Mouse (Mus musculus) spleen, adult 2 months (tissue): ENCODE data around the gene Pus7.

Experiments used
- CTCF ChIP-seq: fragments of 200-500 bp; IDR thresholded peaks from 2 replicates; pipeline ENCODE4 v1.5.1; 2011; ENCODE audit warnings: mild to moderate bottlenecking, inconsistent platforms; ENCODE audit not compliant: insufficient read depth, insufficient read length, insufficient replicate concordance; ENCODE audit errors: extremely low read depth
- POLR2A ChIP-seq: fragments of 200-500 bp; IDR thresholded peaks from 2 replicates; pipeline ENCODE4 v1.6.1; 2011; ENCODE audit warnings: low read depth, low read length, inconsistent platforms

GRCm38 (mm10) chr5:23771105-23771504 lies 12.4 kb downstream of the Pus7 start:
- TF ChIP-seq POLR2A, result no peak
- TF ChIP-seq CTCF, result no peak
